Mouse (Mus musculus) ES-CJ7 (cell line): Measurements from ENCODE around the gene Grasp.

ENCODE experiments used
- DNase-seq: peaks from one replicate; pipeline ENCODE4 v3.0.0; 2011; ENCODE audit warnings: low read depth, low spot score

Gene Grasp

DNA sequence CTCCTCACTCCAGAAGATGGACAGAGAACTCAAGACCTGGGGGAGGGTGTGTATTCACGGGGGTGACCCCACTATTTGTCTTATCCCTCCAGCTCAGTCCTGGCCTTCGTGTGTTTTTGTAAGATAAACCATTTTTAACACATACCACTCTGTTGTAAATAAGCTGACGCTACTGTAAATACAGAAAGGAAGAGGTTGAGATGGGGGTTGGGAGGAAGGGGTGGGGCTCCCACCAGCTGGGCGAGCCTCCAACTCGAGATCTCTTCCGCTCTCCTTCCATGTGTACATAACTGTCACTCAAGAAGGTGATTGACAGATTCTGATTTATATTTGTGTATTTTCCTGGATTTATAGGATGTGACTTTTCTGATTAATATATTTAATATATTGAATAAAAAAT, 50.4 kb downstream of the Grasp start:
- DNase-seq = no peak

DNA sequence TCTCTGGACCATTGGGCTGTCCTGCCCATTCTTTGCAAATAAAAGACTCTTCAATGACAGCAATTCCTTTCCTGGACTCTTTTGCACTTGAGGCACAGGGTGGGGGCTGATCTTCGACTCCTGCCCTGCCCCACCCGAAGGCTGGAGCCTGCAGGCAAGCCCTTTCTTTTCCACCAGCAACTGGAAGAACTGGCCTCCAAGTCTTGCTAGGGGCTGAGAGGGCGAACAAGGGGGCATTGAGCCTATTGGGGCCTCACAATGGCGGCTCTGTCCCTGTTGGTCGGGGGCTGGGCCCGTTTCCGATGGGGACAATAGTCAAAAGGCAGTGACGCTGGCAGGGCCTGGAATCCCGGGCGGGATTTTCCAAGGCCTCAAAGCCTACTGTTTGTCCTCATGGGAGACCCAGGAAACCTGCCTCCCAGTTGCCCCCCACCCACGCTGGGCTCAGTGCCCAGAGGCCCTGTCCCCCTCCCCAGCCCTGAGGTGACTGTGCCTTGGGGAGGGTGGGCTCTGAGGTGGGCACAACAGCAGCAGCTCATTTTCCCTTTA, 53.4 kb downstream of the Grasp start:
- DNase-seq = peak; percentile 90

- DNase-seq = peak; percentile 60
These were observed 54.6 kb downstream of the Grasp start for GRCm38 (mm10) chr15:101278589-101278988.

- no peak for DNase-seq
These were observed 55.5 kb downstream of the Grasp start for GRCm38 (mm10) chr15:101279430-101279999.
